Mouse (Mus musculus): ENCODE data around the gene Zfp961. TPM values are rescaled to one million over a fixed set of nuclear protein-coding genes. Genes with fewer than 3 reads are reported as not detected.
"Not testable (repeated sequence)": the region's sequence is repeated elsewhere in the genome, so short reads cannot be mapped to it uniquely, and the experiment has no call there.

The Zfp961 gene
- polyA plus RNA-seq, 1 experiment, result 4.1 TPM

- 61% methylated on average over 3 of the region's 3 CpGs for WGBS
- DNase-seq (ENCODE audit: low read depth, low spot score), result no peak
Measured at GRCm38 (mm10) chr8:72008134-72008641, 57.4 kb downstream of the Zfp961 start.

GRCm38 (mm10) chr8:72009473-72009872 lies 58.6 kb downstream of the Zfp961 start, which contains the start of gene Cyp4f18:
Gene Cyp4f18 (minus strand): TSS chr8:72009626.
- no peak for DNase-seq (ENCODE audit: low read depth, low spot score)
- WGBS, result 66% methylated on average over 3 of the region's 3 CpGs

GRCm38 (mm10) chr8:72013506-72014228 lies 62.8 kb downstream of the Zfp961 start:
- WGBS, result 58% methylated on average over 6 of the region's 6 CpGs
- DNase-seq (ENCODE audit: low read depth, low spot score), result not testable (repeated sequence)

- WGBS, result 53% methylated on average over 2 of the region's 2 CpGs
- not testable (repeated sequence) for DNase-seq (ENCODE audit: low read depth, low spot score)
Measured at GRCm38 (mm10) chr8:72017339-72017738, 66.5 kb downstream of the Zfp961 start.

GRCm38 (mm10) chr8:72018141-72018540 lies 67.3 kb downstream of the Zfp961 start:
- DNase-seq (ENCODE audit: low read depth, low spot score), result no peak
- 50% methylated on average over 2 of the region's 2 CpGs for WGBS

- 86% methylated on average over 1 of the region's 1 CpGs for WGBS
- DNase-seq (ENCODE audit: low read depth, low spot score), result not testable (repeated sequence)
Measured at GRCm38 (mm10) chr8:72019022-72019421, 68.2 kb downstream of the Zfp961 start.

GRCm38 (mm10) chr8:72019816-72020215 lies 69.0 kb downstream of the Zfp961 start:
- WGBS, result 54% methylated on average over 2 of the region's 2 CpGs
- no peak for DNase-seq (ENCODE audit: low read depth, low spot score)

GRCm38 (mm10) chr8:72024886-72025285 lies 74.0 kb downstream of the Zfp961 start:
- DNase-seq (ENCODE audit: low read depth, low spot score), result not testable (repeated sequence)
- WGBS, result 16% methylated on average over 5 of the region's 9 CpGs

- DNase-seq (ENCODE audit: low read depth, low spot score), result not testable (repeated sequence)
- WGBS, result 12% methylated on average over 4 of the region's 4 CpGs
Measured at GRCm38 (mm10) chr8:72032926-72033325, 82.1 kb downstream of the Zfp961 start.

GRCm38 (mm10) chr8:72040918-72041317 lies 90.1 kb downstream of the Zfp961 start, which contains the start of gene Olfr372:
Gene Olfr372 (plus strand): TSS chr8:72041218.
- DNase-seq (ENCODE audit: low read depth, low spot score), result not testable (repeated sequence)
- 81% methylated on average over 4 of the region's 4 CpGs for WGBS

- no peak for DNase-seq (ENCODE audit: low read depth, low spot score)
- WGBS, result 84% methylated on average over 1 of the region's 1 CpGs
Measured at GRCm38 (mm10) chr8:72042493-72042892, 91.7 kb downstream of the Zfp961 start.

Other genes starting within 250 kb of the Zfp961 start
- gene B3gnt3, start 249.2 kb upstream of the Zfp961 start, polyA plus RNA-seq (2012; rRNA removed), result 69.3 and 160 TPM in 2 replicates
- gene Fcho1, start 225.3 kb upstream of the Zfp961 start, polyA plus RNA-seq (2012; rRNA removed), result 16.9 and 22.0 TPM in 2 replicates
- 0.38 and 0.41 TPM in 2 replicates for gene Zfp709, start 69.0 kb upstream of the Zfp961 start, polyA plus RNA-seq (2012; rRNA removed)
- gene Zfp882, start 42.4 kb upstream of the Zfp961 start, polyA plus RNA-seq (2012; rRNA removed), result 0.17 and 0.33 TPM in 2 replicates
- gene Zfp617, start 42.4 kb upstream of the Zfp961 start, polyA plus RNA-seq (2012; rRNA removed), result 3.0 and 4.6 TPM in 2 replicates
- 8.4 and 13.3 TPM in 2 replicates for gene Cyp4f18, start 58.6 kb downstream of the Zfp961 start, polyA plus RNA-seq (2012; rRNA removed)
- not detected in 2 replicates for gene Olfr372, start 90.2 kb downstream of the Zfp961 start, polyA plus RNA-seq (2012; rRNA removed)
- not detected in 2 replicates for gene Olfr373, start 132.1 kb downstream of the Zfp961 start, polyA plus RNA-seq (2012; rRNA removed)
- gene Olfr374, start 156.0 kb downstream of the Zfp961 start, polyA plus RNA-seq (2012; rRNA removed), result not detected in 2 replicates
- 43.5 and 47.4 TPM in 2 replicates for gene Tpm4, start 183.9 kb downstream of the Zfp961 start, polyA plus RNA-seq (2012; rRNA removed)
- gene Rab8a, start 210.2 kb downstream of the Zfp961 start, polyA plus RNA-seq (2012; rRNA removed), result 79.7 and 144 TPM in 2 replicates
- gene Hsh2d, start 238.6 kb downstream of the Zfp961 start, polyA plus RNA-seq (2012; rRNA removed), result 4.0 and 6.3 TPM in 2 replicates